Mouse (Mus musculus) ES-Bruce4 (cell line): Measurements from ENCODE around the gene Fbxo46.

Source experiments
- CTCF ChIP-seq: IDR thresholded peaks from one replicate; pipeline ENCODE4 v1.8.1; 2011; ENCODE audit warnings: low read depth, low read length
- EP300 ChIP-seq: IDR thresholded peaks from 2 replicates; pipeline ENCODE4 v1.6.1; 2011; ENCODE audit warnings: low read depth, low read length; ENCODE audit not compliant: insufficient read depth
- POLR2A ChIP-seq: IDR thresholded peaks from one replicate; pipeline ENCODE4 v1.8.1; 2011; ENCODE audit warnings: low read length; ENCODE audit not compliant: insufficient read depth

DNA sequence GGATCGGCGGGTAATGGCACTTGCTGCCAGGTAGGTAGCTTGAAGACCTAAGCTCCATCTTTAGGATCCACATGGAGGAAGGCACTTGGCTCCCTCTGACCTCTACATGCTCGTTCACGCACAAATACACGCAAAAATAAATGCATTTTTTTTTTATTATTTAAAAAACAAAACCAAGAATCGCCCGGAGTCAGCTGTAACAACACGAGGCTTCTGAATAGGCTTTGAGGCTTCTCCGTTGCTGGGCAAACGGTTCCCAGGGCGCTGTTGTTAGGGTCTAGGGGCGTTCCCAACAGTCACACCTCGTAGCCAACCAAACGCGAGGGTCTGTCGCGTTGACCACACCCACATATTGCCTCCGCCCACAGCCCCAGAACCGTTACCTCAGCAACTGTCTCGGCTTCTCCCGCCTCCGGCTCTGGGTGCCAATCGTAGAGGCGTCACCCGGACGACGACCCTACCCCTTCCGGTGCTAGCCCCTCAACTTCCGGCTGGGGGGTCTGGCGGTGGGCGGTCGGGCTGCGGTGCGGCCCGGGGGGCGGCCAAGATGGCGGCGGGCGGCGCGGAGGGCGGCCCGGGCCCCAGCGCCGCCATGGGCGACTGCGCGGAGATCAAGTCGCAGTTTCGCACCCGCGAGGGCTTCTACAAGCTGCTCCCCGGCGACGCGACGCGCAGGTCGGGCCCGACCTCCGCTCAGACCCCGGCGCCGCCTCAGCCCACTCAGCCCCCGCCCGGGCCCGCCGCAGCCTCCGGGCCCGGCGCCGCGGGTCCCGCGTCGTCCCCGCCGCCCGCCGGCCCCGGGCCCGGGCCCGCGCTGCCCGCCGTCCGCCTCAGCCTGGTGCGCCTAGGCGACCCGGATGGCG, 43.7 kb upstream of the Fbxo46 start, which contains the start of gene Dmwd:
- TF ChIP-seq CTCF: no peak
- no peak for TF ChIP-seq POLR2A
- TF ChIP-seq EP300: no peak
